Mouse (Mus musculus): Measurements from ENCODE around the gene Afp.

The Afp gene

DNA sequence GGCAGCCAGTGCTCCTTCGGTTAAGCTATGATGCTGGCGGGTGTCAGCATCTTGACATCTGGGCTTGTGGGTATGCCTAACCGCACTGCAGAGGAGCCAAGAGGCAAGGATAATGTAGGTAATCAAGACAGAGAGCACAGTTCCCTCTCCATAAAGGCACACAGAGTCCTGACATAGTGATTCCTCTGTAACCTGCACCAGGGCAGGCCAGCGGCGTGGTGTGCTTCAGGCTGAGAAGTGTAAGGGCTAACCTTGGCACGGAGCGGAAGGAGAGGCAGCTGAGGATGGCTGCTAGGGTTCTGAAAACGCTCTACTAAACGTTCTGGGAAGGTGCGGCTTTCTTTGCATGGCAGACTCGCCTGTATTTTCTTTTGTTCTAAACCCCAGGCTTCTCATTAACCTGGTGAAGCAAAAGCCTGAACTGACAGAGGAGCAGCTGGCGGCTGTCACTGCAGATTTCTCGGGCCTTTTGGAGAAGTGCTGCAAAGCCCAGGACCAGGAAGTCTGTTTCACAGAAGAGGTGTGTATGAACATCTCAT, 16.9 kb downstream of the Afp start:
- no peak for DNase-seq (ENCODE audit: low read depth, low spot score)

DNA sequence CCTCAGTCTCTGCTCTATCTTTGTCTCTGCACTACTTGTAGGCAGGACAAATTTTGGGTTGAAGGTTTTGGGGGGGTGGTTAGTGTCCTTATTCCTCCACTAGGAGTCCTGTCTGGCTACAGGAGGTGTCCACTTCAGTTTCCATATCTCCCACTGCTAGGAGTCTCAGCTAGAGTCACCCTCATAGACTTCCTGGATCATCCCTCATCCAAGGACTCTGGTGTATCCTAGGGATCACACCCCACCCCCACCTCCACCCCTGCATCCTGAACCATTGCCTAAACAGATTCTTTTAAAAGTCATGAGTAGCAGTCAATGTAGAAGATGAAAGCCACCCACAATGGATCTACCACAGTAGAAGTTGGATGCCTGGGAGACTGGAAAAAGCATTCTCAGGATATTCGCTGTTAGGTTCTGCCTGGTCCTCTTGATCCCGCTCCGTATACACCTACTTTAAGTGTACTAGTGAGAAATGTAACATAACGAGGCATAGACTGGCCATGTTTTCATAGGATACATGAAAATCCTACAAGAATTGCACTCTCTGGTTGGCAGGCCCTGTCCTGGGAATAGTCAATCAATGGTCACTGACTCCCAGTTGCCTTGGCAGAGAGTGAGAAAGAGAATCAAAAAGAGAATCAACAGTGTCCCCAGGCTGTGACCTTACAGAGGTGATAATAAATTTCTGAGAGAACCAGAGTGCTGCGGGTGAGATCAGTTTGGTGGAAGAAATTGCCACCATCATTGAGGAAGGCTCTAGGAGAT, 19.5 kb downstream of the Afp start:
- no peak for DNase-seq (ENCODE audit: low read depth, low spot score)

DNA sequence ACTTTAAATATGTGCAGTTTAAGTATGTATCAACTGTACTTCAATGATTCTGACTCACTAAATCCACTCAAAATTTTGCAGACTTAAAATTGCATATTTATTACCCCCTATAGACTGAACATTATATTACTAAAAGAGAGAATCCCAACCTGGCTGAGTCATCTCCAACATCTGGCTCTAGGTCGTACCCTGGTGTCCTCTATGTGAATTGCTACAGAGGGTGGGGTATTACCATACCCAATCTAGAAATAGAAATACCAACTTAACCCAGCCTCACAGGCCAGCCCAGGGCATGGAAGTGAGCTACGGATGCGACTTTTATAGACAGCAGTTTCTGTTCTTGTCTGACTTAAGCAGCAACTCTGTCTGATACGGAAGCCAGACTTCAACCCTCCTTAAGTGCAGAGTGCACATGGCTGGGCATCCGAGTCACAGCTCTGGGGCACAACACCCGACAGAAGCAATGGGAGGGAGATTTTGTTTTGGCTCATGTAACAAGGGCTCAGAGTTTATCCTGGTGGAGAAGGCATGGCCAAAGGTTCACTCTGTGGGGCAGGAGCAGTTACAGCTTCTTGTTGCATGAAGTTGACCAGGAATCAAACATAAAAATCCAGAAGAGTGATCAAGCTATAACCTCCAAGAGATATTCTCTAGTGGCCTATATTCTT, 21.9 kb downstream of the Afp start:
- DNase-seq (ENCODE audit: low read depth, low spot score) = no peak

DNA sequence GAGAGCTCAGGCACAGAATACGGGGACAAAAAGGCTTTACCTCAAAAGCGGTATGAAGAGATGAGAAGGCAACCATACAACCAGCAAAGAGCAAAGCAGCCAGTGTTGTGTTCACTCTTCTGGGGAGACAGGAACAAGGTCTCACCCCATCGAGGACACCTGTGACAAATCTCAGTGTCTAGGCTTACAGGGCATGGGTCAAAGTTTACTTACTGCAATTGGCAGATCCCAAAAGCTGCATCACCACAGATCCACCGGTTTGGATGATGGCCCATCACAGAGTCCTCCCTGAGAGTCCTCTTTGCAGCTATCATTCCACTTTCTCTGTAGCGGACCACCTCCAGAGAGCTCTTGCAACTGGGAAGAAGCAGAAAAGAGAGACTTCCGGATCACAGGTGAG, 25.0 kb downstream of the Afp start:
- DNase-seq (ENCODE audit: low read depth, low spot score) = no peak

DNA sequence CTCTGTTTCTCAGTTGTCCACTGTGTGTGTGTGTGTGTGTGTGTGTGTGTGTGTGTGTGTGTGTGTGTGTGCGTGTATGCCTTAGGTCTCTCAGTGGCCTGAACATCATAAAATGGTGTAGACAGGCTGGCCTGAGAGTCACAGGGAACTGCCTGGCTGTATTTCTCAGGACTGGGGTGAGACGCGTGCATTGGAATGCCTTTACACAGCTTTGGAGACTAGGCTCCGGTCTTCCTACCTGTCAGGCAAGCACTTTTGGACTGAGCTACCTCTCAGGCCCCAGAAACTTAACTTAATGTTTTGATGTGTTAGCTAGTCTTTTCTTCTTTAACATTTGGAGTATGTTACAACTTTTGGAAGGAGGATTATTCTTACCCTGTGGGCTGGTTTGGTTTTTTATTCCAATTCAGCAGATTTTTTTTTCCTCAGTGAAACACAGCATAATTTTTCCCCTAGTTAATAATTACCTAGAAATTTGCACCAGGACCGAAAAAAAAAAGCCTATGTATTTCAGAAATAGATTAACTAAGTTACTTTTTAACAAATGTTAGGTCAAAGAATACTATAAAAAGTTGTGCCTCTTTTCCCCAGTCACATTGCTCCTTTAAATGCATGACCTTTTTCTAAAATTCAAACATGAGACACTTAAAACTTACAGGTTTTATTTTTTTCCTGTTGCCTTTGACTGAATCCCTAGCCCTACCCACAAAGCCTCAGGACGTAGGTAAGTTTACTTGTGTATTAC, 28.0 kb downstream of the Afp start, which contains the start of gene Afm:
Gene Afm (plus strand): TSS at position 577 of the 745 bp plus-strand sequence.
- DNase-seq (ENCODE audit: low read depth, low spot score) = no peak

DNA sequence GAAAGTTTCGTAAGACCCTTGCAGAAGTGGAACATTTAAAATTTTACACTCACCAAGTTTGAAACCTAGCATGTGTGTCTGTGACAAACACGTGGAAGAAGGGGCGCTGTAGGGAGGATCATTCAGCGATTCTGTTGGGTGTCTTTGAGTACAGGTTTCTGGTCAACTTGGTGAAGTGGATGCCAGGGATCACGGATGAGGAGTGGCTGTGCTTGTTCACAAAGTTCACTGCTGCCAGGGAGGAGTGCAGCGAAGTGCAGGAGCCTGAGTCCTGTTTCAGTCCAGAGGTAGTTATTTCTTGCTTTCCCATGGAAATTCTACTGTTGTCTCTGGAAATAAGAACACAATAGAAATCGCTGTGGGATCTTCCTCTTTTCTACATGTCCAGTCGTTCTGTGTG, 60.7 kb downstream of the Afp start:
- DNase-seq (ENCODE audit: low read depth, low spot score) = no peak

DNA sequence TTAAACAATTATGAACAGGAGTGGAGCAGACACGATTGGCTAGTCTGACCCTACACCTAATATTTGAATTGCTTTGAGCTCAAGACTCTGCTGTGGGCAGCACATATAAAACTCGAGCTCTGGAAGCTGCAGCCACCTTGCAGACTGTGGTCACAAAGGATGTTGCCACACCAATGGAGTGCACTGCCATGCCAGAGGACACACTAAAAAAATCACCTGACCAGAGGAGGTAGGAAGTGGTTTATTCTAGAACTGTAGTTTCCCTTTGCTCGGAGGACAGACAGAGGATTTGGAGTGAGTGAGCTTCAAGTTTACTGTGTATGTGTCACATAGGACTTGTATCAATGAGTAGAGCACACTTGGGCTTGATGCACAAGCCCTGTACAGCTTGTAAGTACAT, 65.5 kb downstream of the Afp start:
- DNase-seq (ENCODE audit: low read depth, low spot score) = no peak

All from brain, embryonic 18.5 days (tissue).